Mouse (Mus musculus) fibroblast of lung, adult 2 months (primary cell): ENCODE data around the gene Chrnb4.

ENCODE experiments used
- DNase-seq: peaks from one replicate; pipeline ENCODE4 v3.0.0-alpha.2; 2011; ENCODE audit warnings: low read depth

Chrnb4 gene

DNA sequence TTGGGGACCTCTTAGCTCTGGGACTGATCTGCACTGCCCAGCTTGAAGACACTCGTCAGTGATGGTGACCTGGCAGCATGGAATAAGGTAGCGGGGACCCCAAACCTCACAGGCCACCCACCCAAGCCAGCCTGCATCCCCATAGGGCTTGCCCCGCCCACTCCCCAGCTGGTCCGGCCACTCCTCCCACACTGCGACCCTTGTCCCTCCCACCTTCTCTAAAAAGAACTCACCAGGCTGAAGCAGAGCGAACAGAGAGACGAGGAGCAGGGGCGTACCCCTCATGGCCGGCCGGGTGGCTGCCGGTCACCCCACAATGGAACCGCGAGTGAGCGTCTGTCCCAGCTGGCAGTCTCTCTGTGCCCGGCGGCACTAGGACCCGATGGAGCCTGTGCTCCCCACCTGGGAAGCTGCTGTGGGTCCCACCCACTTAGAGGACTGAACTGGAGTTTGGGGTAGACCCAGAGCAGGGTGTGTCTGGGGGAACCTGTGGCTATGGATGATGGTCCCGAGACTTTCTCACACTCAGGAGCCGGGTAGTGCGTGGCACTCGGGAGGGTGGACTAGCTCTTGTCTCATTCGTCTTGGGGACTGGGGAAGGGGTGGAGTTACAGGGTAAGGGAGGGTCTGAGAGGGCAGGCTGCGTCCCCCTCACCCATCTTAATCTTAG lies at the start of gene Chrnb4:
Chrnb4 (minus strand) TSS at position 569 of the 670 bp plus-strand sequence.
- no peak for DNase-seq

DNA sequence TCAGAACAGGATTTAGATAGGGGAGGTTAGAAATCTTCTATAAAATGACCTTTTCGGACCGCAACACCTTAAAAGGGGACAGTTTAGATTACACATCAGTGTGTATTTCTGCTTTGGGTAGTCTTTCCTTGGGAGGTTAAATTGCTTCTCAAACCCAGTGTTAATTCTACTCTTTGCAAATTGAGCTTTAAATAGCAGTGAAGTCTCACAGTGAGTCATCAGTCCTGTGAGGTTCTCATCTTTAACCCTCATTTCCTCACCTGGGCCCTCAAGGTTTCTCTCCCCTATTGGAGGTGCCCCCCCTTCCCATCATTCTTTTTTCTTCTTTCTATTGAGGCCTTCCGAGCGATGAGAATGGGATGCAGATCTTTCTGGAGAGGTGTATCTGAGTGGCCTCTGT lies 48.3 kb upstream of the Chrnb4 start:
- DNase-seq, result no peak

DNA sequence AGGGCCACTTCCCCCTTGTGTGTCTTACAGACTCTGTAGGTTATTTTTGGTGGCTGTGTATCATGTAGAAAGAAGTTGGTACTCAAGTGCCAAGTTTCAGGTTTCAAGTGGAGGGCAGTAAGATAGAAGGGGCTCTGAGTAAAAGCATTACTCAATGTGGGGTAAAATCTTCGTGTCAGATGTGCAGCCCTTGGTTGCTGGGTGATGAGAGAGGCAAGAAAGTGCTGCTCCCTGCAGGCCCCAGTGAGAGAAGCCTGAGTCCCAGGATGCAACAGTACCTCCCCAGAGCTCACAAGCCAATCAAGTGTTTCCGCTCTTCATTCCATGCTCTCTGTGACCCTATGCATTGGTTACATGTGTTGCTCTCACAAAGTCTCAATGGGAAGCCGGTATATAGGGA lies 47.5 kb upstream of the Chrnb4 start:
- no peak for DNase-seq

DNA sequence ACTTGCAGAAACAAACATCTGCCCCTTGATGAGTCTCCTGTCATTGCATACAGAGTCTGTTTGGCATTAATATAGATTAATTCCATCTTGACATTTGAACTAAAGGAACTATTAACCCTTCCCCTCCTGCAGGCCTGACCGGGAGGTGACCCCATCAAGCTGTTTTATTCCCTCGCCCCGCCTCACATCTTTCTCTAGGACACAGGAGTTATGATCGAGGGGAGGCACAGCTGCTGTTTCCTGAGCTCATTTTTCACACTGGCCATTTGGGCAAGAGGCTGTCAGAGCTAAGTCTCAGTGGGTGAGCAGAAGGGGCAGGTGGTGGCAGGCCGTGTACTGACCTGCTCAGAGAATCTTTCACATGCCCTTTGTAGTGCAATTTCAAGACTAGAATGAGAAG lies 41.6 kb upstream of the Chrnb4 start:
- no peak for DNase-seq

DNA sequence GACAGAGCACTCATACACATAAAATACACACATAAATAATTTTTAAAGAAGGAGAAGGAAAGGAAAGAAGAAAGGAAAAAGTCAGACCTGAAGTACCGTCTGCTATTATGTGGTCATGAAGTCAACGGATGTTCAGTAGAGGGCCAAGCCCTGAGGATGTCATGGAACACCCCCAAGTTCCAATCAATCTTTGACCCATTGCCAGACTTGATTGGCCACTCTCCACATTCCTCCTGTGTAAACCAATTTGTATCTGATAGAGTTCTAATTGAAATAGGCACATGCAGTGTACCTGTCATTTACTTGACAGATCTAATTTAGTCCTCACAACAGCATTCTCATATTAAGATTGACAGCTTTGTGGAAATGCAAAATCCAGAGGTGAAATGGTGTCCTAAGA lies 40.6 kb upstream of the Chrnb4 start:
- DNase-seq, result no peak

DNA sequence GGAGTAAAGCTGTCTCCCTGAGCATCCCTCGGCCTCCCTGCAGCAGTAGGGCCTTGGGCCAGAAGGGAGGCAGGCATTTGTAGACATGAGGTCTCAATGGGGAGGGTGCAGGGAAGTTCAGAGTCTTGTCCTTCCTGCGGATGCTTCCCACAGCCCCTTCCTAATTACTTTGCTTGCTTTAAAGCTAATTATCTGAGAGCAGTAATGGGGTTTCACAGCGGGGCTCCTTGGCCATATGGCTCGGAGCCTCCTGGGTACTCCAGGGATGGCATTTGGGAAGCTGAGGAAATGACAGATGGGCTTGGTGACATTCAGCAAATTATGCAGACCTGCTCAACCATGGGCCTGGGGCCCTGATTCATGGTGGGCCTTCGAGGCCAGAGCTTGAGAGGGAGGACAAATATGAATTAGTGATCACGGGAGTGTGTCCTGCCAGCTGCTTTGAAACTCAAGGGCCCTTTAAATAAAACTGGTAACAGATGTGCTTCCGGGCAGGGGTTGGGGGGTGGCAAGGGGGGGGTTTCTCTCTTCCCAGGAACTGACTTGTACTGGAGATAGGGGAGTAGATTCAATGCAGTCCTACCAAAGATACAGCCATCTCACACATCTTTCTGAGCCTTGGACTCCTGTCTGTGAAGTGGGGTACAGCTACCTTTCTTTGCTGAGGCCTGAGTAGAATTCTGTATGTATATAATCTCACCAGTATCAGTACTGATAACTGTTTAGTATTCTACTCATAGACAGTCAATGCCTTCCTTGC lies 34.8 kb upstream of the Chrnb4 start:
- DNase-seq, result no peak

DNA sequence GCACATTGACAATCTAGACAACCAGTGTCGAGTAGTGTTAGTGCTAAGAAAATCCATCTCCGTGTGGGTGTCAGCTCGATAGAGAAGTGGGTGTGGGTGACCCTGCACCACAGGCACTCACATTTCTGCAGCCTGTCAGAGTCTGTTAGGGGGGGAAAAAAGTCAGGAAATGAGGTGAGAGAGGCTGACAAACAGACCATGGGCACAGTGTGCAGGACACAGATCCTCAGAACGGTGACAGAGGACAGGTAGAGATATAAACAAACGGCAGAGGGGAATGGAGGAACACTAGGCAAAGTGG lies 19.3 kb upstream of the Chrnb4 start:
- no peak for DNase-seq

DNA sequence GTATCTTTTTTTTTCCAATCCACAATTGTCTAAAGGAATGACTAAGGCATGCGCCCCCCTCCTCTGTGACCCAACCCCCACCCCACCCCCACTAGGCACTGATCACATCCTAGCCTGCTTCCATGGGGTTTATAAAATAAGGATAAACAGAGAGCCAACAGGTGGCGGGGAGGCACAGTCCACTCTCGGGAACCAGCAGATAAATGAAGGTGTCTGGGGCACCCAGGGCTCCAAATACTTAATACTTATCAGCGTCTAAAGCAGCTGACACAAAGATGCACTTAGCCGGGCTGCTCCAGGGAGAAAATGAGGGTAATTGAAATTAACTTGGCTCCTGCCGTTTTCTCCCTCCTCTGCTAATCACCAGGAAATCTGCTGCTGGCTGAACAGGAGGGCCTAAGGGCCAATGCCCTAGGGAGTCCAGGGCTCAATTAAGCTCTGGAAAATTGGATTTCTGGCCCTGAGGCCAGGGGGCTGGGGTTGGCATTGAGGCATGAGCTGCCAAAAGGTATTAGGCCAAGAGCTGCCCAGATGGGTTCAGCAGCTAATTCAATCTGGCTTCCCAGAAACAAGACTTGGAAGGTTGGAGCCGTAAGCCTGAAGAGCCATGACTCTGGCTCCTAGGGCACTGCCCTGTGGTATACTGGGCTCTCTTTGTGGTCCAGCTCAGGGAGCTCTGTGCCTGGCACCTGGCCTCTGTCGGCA lies 18.8 kb upstream of the Chrnb4 start:
- no peak for DNase-seq

DNA sequence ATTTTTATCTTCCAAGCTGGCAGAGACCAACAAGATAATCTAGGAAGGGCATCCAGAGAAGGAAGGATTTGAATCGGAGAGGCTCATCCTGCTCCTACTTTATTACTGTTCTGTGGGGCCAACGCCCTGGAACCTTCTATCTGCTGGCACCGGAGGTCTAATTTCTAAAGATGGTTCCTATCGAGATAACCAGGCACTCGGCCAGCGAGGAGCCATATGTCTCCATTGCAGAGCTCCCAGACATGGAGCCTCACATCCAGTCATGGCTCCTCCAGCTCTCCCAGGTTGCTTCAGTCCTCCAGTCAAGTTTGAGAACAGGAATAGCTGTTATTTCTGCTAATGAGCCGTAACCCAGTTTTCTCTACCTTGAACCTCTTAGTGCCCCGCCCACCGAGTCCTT lies 16.7 kb upstream of the Chrnb4 start:
- DNase-seq, result no peak

DNA sequence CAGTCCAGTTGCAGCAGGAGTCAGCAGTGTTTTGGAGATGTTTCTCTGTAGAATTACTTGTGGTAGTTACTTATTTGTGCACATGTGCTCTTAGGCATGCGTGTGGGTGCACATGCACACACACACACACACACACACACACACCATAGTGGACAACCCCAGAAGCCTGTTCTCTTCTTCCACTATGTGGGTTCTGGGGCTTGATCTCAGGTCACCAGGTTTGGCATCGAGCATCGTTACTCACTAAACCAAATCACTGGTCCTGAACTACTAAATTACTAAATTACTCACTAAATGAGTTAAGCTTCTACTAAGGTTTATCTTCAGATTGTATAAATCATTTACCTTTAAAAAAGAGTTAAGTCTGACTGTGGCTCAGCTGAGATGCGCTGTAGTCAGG lies 9.5 kb upstream of the Chrnb4 start:
- DNase-seq, result no peak

DNA sequence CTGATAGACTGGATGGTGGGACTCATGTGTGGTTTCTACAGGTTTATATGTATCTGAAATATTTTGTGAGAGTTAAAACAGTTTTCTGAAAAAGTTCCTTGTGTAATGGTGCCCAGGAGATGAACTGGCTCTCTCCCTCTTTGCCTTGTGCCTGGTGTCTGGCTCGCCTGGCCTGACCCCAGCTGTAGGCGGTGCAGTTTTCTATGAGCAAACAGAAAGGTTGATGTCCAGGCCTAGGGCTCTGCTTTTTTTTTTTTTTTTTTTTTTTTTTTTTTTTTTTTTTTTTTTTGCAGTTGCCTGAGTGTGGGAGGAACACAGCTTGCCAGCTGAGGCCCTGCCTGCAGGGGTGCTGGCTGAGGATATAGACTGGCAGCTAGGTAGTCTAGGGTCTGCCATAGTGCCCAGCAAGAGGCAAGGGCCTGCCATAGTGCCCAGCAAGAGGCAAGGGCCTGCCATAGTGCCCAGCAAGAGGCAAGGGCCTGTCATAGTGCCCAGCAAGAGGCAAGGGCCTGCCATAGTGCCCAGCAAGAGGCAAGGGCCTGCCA lies 6.9 kb upstream of the Chrnb4 start:
- no peak for DNase-seq

DNA sequence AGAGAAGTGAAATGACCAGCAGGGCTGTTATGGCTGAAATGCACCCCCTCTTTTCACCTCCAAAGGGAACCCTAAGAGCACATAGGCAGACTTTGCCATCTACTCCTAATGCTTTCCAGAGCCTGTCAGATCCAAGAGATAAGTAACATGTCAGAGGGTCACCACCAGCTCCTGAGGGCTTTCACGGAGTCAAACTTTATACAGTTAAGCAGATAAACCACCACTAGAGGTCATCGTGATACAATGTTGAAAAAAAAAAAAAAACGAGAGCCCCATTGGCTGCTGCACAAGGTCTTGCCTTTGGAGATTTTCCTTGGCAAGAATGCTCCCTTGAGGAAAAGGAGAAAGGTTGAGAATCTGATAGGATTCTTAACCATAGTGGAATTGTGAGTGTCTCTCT lies 1.8 kb downstream of the Chrnb4 start:
- peak; percentile 7 for DNase-seq

DNA sequence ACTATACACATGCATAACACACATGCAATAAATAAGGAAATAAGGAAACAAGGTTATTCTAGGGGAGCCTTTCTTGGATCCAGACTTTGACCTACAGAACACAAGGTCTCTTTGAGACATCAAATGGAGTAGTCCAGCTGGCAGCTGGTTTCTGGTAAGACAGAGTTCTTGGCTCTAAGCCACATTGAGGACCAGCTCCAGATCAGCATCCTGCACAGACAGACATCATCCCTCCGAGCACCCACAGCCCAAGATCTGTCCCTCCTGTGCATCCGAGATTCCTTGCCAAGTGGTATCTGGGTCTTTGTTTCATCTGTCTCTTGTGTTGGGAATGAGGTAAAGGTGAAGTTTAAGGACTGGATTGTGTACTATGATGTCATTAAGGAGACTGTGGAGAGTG lies 3.6 kb downstream of the Chrnb4 start:
- no peak for DNase-seq

DNA sequence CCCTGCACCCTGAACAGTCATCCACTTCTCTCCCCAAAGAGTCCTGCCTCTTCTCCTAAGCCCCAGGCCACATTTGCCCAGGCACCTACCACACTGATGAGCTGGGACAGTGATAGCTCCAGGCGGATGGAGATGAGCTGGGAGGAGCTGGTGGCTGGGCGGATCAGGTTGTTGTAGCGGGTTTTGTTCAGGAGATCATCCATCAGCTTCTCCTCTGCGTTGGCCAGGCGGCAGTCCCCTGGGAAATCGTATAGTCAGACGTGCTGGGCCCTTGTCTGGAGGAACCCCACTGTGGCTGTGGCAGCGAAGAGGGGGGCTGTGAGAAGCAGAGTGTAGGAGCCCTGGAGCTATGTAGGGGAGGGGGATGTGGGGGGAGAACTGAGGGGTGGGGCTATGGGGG lies 4.9 kb downstream of the Chrnb4 start:
- DNase-seq, result no peak

DNA sequence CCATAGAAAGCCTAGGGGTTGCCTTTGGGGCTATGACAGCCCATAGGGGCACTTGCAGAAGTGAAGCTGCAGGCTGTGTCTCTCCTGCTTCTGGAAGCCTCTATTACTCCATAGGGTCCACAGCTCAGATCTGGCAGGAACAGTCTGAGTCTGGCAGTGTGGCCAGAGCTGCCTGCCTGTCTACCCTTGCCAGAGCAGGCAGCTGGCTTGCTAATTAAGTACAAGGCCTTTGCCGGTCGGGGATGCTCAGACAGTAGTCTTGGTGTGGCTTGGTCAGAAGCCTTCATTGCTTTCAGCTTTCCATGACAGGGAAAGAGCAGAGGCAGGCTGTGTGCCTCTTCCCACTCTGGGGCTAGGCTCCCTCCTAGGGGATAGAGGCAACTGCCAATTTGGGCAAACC lies 7.2 kb downstream of the Chrnb4 start:
- no peak for DNase-seq

DNA sequence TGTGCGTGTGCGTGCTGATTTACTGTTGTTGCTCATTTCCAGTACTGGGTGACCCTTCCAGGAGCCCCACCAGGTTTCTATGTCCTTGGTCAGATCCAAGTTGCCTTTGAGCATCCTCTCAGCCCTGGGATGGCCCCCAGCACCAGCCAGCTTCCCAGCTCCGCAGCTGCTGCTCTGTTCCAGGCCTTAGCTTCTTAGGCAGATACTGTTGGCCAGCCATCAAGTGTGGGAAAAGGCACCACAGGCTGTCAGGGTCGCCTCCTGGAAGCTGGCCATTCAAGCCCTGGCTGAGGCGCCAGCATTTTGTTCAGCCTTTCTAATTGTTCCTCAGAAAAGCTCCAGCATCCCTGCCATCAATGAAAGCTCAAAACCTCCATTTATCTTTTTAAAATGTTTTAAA lies 8.6 kb downstream of the Chrnb4 start:
- no peak for DNase-seq

DNA sequence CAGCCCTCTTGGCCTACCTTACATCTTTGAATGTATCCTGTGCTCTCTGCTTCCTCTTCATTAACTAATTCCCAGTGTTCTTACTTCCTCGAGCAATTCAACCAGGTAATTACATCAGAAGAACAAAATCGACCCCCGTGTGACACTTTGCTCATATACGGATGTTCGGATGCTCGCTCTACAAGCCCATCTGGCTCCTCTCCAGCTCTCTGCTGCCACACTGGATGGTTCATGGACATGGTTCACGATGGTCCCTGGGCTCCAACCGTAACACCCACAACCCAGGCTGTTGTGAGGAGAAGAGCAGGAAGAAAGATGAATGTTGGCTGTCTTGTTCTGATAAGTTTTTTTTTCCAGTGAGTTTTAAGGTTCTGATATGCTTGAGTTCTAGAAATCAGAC lies 9.6 kb downstream of the Chrnb4 start:
- DNase-seq, result no peak

DNA sequence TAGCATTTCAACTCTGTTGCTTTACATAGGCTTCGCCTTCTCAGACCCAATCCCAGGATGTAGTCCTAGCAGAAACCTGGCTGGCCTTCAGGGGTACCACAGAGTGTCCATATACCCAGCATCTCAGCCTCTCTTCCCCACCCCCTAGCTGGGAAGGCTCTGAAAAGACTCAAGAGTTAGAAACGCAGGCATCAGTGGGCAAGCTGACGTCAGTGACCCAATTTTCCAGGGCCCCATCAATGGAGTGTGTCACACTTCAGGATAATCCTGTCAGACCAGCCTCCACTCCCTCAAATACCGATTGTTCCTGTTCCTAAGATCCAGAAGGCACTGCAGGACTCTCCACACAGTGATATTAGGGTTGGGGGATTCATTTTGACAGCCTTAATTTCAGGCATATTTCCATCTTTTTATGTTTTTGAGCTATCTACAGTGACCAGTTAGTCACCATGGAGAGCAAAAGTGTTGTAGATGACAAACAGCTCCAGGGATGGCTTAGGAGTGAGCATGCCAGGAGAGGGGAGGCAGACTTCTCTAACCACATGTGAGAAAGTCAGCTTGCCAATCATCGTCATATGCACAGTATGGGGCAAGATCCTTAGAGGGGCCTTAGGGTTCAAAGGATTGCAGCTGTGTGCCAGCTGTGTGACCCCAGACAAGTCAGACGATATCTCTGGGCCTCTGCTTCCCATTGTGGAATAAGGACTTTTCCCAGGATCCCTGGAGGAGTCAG lies 17.0 kb downstream of the Chrnb4 start:
- no peak for DNase-seq

DNA sequence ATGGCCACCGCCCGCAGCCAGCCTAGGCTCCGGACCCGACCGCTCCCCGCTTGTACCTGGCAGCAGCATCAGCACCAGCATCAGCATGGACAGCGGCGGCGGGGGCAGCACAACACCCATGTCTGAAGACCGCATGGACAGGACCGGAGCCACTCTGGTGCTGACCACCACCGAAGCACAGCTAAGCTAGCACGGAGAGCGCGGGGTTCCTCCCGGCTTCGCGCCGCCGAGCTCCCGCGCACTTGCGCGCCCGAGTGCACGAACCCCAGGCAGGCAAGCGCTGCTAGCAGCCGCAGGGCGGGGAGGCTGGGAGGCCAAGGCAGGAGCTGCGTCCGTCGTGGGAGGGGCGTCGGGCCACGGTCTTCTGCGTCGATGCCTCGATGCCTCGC lies 22.3 kb downstream of the Chrnb4 start, which contains the start of gene Chrna3:
Chrna3 (minus strand) TSS at position 288 of the 389 bp plus-strand sequence.
- DNase-seq, result no peak

DNA sequence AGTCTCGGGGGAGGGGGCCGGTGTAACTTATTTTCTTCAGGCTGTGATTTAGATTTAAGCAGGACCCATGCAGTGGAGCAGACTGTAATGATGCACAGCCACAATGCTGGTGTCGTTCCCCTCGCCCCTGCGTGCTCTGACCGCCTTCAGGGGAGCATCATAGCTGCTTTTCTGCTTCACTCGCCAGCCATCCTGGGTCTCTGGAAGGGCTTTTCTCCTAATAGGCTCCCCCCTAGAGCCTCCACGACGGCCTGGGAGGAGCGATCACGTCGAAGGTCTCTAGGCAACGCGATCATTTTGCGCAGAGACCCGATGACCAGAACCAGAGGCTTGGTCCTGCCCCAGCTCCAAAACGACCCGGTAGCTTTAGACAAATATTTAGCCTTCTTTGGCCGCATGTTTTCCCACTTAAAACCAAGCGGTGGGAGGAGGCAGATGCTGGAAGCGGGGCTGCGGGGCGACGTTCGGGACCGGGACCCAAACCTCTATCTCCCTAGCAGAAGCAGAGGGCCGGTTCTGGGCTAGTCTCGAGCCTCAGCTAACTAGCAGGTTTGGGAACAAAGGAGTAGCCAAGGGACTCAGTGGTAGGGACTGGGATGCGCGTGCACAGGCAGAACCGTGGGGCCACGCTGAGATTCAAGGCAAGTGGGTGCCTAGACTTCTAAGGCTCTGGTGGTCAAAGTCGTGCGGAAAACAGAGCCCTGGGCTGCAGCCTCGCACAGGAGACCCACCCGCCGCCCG lies 22.9 kb downstream of the Chrnb4 start:
- no peak for DNase-seq

DNA sequence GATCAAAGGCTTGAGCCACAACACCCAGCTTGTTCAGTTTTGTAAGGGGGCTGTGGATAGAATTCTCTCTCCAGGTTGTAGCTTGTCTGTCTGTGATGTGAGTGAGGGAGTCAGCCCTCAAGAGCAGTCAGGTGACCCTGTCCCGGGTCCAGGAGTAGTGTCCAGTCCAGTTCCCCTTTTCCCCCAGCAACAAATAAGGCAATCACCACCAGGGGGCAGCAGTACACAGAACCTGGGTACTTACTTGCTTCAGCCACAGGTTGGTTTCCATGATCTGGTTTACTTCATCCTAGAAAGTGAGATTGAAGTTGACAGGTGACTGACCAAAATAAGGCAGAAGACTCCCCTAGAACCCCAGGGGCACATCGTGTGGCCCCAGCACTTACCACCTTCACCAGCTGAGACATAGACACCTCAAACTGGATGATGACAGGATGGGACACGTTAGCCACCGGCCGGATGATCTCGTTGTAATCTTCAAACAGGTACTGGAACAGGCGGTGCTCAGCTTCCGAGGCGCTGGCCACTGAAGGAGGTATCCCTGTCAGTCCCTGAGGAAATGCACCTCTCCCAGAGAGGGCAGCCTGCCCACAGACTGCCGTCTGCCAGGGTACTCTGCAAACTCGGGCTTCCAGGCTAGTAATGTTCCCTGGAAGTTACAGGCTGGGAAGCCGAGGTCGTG lies 24.5 kb downstream of the Chrnb4 start:
- DNase-seq, result peak; percentile 23
